Mouse (Mus musculus) heart, postnatal 0 days (tissue): ENCODE measurements around the gene Rpl13.

ENCODE experiments used
- CTCF ChIP-seq: IDR thresholded peaks from 2 replicates; pipeline ENCODE4 v1.5.1; 2016; ENCODE audit warnings: antibody characterized with exemption, control low read depth, low read depth
- EP300 ChIP-seq: IDR thresholded peaks from 2 replicates; pipeline ENCODE4 v1.6.1; 2016; ENCODE audit warnings: antibody characterized with exemption, low read depth

DNA sequence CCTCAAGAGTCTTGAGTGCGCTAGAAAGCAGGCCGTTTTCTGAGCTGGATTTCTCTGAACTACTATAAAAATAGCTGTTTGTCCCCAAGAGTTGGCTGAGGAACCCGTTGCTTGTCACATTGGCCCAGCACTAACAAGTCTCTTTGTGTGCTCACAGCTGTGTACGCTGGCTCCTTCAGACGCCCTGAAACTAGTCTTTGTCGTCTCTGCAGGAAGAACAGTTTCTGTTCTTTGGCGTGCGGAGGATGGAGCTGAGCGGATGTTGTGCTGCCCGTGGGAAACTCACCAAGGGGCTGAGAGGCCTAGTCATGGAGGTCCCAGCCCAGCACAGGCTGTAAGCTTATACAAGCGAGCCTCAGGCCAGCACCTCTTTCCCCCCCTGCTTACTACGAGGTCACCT lies 18.5 kb upstream of the Rpl13 start:
- TF ChIP-seq CTCF (no peak), EP300 (no peak)
